Mouse (Mus musculus) limb, embryonic 11.5 days (tissue): ENCODE measurements around the gene Rasgef1b. TPM values are rescaled to one million over a fixed set of nuclear protein-coding genes. Genes with fewer than 3 reads are reported as not detected.

ENCODE experiments used
- ATAC-seq: fragments of 200-750 bp; cut with Nextera tagmentation; 2 replicates; pipeline ENCODE4 v1.8.0; 2017; ENCODE audit warnings: low read depth; ENCODE audit not compliant: insufficient number of reproducible peaks, low FRiP score, low TSS enrichment
- DNase-seq: peaks from one replicate; pipeline ENCODE4 v3.0.0-alpha.2; 2015; ENCODE audit warnings: low spot score
- H3K27ac ChIP-seq: fragments of 300-500 bp; sonication (generic); replicated peaks from 2 replicates; pipeline ENCODE4 v1.5.1; 2014; ENCODE audit warnings: low read depth, mild to moderate bottlenecking, low read length
- H3K27me3 ChIP-seq: fragments of 300-500 bp; sonication (generic); 2 replicates; pipeline ENCODE4 v1.6.1; 2014; ENCODE audit warnings: mild to moderate bottlenecking, low read length, mixed read lengths; ENCODE audit not compliant: control insufficient read depth, insufficient read depth
- H3K36me3 ChIP-seq: fragments of 300-500 bp; sonication (generic); 2 replicates; pipeline ENCODE4 v1.6.1; 2014; ENCODE audit warnings: mild to moderate bottlenecking, low read length, moderate library complexity, mixed read lengths; ENCODE audit not compliant: control insufficient read depth, insufficient read depth
- H3K4me1 ChIP-seq: fragments of 300-500 bp; sonication (generic); 2 replicates; pipeline ENCODE4 v1.6.1; 2014; ENCODE audit warnings: low read length, mixed read lengths; ENCODE audit not compliant: control insufficient read depth, insufficient read depth
- H3K4me2 ChIP-seq: fragments of 300-500 bp; sonication (generic); 2 replicates; pipeline ENCODE4 v1.6.1; 2014; ENCODE audit warnings: low read depth, mild to moderate bottlenecking, moderate library complexity; ENCODE audit not compliant: severe bottlenecking
- H3K4me3 ChIP-seq: fragments of 300-500 bp; sonication (generic); 2 replicates; pipeline ENCODE4 v1.5.1; 2014; ENCODE audit warnings: low read depth, low read length
- H3K9ac ChIP-seq: fragments of 300-500 bp; sonication (generic); 2 replicates; pipeline ENCODE4 v1.6.1; 2014; ENCODE audit warnings: mild to moderate bottlenecking, low read length
- H3K9me3 ChIP-seq: fragments of 300-500 bp; sonication (generic); 2 replicates; pipeline ENCODE4 v1.6.1; 2016; ENCODE audit warnings: low read length; ENCODE audit not compliant: control insufficient read depth
- WGBS: fragments of 180-500 bp; shearing (Covaris S2); extraction: QIAGEN DNeasy Blood & Tissue Kit; methylation state at CpG from one replicate; pipeline ENCODE4 v1.1.7; 2014; 5-methylcytosine and 5-hydroxymethylcytosine counted together
- polyA plus RNA-seq: library from polyadenylated mRNA; unstranded; fragments of >200 nt; fragmentation: Nextera tagmentation; extraction: Ambion mirVana; gene quantifications from 2 replicates; pipeline ENCODE4 v1.2.1, GENCODE M21; 2014

Rasgef1b gene
- polyA plus RNA-seq, 1 experiment from 2014 or later, result 59.9 TPM

- DNase-seq (no peak), ATAC-seq (no peak)
- no peaks in the 10 kb centered on the region for H3K36me3 ChIP-seq
- 72% methylated on average over 7 of the region's 7 CpGs for WGBS
- H3K9ac ChIP-seq, result no peak overlapping the region
- H3K27me3 ChIP-seq, result no peaks in the 10 kb centered on the region
- no peaks in the 10 kb centered on the region for H3K9me3 ChIP-seq
- no peak overlapping the region for H3K27ac ChIP-seq
- H3K4me1 ChIP-seq, result 0 out of 2 replicates have a peak, but pooled peaks cover 4% of the 10 kb centered on the region
- no peak overlapping the region for H3K4me2 ChIP-seq
- no peak overlapping the region for H3K4me3 ChIP-seq
These were observed 39.0 kb downstream of the Rasgef1b start for GRCm38 (mm10) chr5:99689909-99690308.

- Histone ChIP-seq H3K4me2 (no peak overlapping the region), H3K4me1 (0 out of 2 replicates have a peak, but pooled peaks cover 4% of the 10 kb centered on the region), H3K9me3 (no peaks in the 10 kb centered on the region), H3K27ac (no peak overlapping the region), H3K9ac (no peak overlapping the region), H3K36me3 (no peaks in the 10 kb centered on the region), H3K4me3 (no peak overlapping the region), H3K27me3 (no peaks in the 10 kb centered on the region)
- no peak for DNase-seq
- no peak for ATAC-seq
- WGBS, result 46% methylated on average over 6 of the region's 6 CpGs
These were observed 41.0 kb downstream of the Rasgef1b start for GRCm38 (mm10) chr5:99687894-99688293.

GRCm38 (mm10) chr5:99684023-99684422, 44.8 kb downstream of the Rasgef1b start:
- H3K27ac ChIP-seq, result no peak overlapping the region
- ATAC-seq (no peak), DNase-seq (no peak)
- WGBS, result 50% methylated on average over 2 of the region's 2 CpGs
- H3K4me2 ChIP-seq, result no peak overlapping the region
- no peaks in the 10 kb centered on the region for H3K27me3 ChIP-seq
- no peaks in the 10 kb centered on the region for H3K36me3 ChIP-seq
- H3K4me1 ChIP-seq, result no peaks in the 10 kb centered on the region
- H3K9ac ChIP-seq, result no peak overlapping the region
- H3K9me3 ChIP-seq, result no peaks in the 10 kb centered on the region
- H3K4me3 ChIP-seq, result no peak overlapping the region

- ATAC-seq (no peak), DNase-seq (no peak)
- 75% methylated on average over 9 of the region's 9 CpGs for WGBS
- H3K27ac ChIP-seq, result no peak overlapping the region
- no peaks in the 10 kb centered on the region for H3K9me3 ChIP-seq
- H3K4me3 ChIP-seq, result no peak overlapping the region
- H3K27me3 ChIP-seq, result no peaks in the 10 kb centered on the region
- no peaks in the 10 kb centered on the region for H3K4me1 ChIP-seq
- no peak overlapping the region for H3K9ac ChIP-seq
- H3K36me3 ChIP-seq, result no peaks in the 10 kb centered on the region
- no peak overlapping the region for H3K4me2 ChIP-seq
These were observed 58.8 kb downstream of the Rasgef1b start for GRCm38 (mm10) chr5:99669971-99670571.

GRCm38 (mm10) chr5:99656024-99656423, 72.8 kb downstream of the Rasgef1b start:
- H3K4me1 ChIP-seq, result no peaks in the 10 kb centered on the region
- no peak overlapping the region for H3K9ac ChIP-seq
- no peak overlapping the region for H3K4me3 ChIP-seq
- H3K4me2 ChIP-seq, result no peak overlapping the region
- 59% methylated on average over 5 of the region's 5 CpGs for WGBS
- no peak overlapping the region for H3K27ac ChIP-seq
- H3K27me3 ChIP-seq, result no peaks in the 10 kb centered on the region
- no peak for DNase-seq
- H3K9me3 ChIP-seq, result no peaks in the 10 kb centered on the region
- ATAC-seq, result no peak
- no peaks in the 10 kb centered on the region for H3K36me3 ChIP-seq

GRCm38 (mm10) chr5:99652931-99653330, 75.9 kb downstream of the Rasgef1b start:
- no peak overlapping the region for H3K4me2 ChIP-seq
- 70% methylated on average over 10 of the region's 10 CpGs for WGBS
- DNase-seq (no peak), ATAC-seq (no peak)
- H3K9me3 ChIP-seq, result no peaks in the 10 kb centered on the region
- no peak overlapping the region for H3K9ac ChIP-seq
- no peaks in the 10 kb centered on the region for H3K27me3 ChIP-seq
- H3K36me3 ChIP-seq, result no peaks in the 10 kb centered on the region
- H3K4me1 ChIP-seq, result no peaks in the 10 kb centered on the region
- no peak overlapping the region for H3K4me3 ChIP-seq
- no peak overlapping the region for H3K27ac ChIP-seq

GRCm38 (mm10) chr5:99641407-99641806, 87.5 kb downstream of the Rasgef1b start:
- Histone ChIP-seq H3K4me2 (no peak overlapping the region), H3K9ac (no peak overlapping the region), H3K36me3 (no peaks in the 10 kb centered on the region), H3K4me1 (0 out of 2 replicates have a peak, but pooled peaks cover 2% of the 10 kb centered on the region), H3K27ac (no peak overlapping the region; the same call in 1 of the 2 replicates), H3K4me3 (no peak overlapping the region), H3K27me3 (no peaks in the 10 kb centered on the region), H3K9me3 (no peaks in the 10 kb centered on the region)
- no peak for DNase-seq
- 73% methylated on average over 6 of the region's 6 CpGs for WGBS
- no peak for ATAC-seq

GRCm38 (mm10) chr5:99636575-99636974, 92.3 kb downstream of the Rasgef1b start:
- H3K4me2 ChIP-seq, result no peak overlapping the region
- H3K9ac ChIP-seq, result no peak overlapping the region
- no peaks in the 10 kb centered on the region for H3K27me3 ChIP-seq
- H3K4me1 ChIP-seq, result no peaks in the 10 kb centered on the region
- ATAC-seq (no peak), DNase-seq (no peak)
- WGBS, result 54% methylated on average over 7 of the region's 7 CpGs
- H3K9me3 ChIP-seq, result no peaks in the 10 kb centered on the region
- H3K4me3 ChIP-seq, result no peak overlapping the region
- H3K27ac ChIP-seq, result no peak overlapping the region
- H3K36me3 ChIP-seq, result no peaks in the 10 kb centered on the region

GRCm38 (mm10) chr5:99634010-99634541, 94.8 kb downstream of the Rasgef1b start:
- Histone ChIP-seq H3K4me1 (no peaks in the 10 kb centered on the region), H3K9me3 (no peaks in the 10 kb centered on the region), H3K4me3 (no peak overlapping the region), H3K9ac (no peak overlapping the region), H3K4me2 (no peak overlapping the region), H3K36me3 (no peaks in the 10 kb centered on the region), H3K27me3 (no peaks in the 10 kb centered on the region), H3K27ac (no peak overlapping the region)
- no peak for DNase-seq
- 82% methylated on average over 8 of the region's 8 CpGs for WGBS
- no peak for ATAC-seq
